Mouse (Mus musculus): Measurements from ENCODE around the gene Hsph1. TPM values are rescaled to one million over a fixed set of nuclear protein-coding genes. Genes with fewer than 3 reads are reported as not detected.
A peak's percentile ranks its signal among the peaks of the same experiment; 100 is the strongest.

The Hsph1 gene
- polyA plus RNA-seq (2012; rRNA removed): 4.1 and 6.6 TPM in 2 replicates

DNA sequence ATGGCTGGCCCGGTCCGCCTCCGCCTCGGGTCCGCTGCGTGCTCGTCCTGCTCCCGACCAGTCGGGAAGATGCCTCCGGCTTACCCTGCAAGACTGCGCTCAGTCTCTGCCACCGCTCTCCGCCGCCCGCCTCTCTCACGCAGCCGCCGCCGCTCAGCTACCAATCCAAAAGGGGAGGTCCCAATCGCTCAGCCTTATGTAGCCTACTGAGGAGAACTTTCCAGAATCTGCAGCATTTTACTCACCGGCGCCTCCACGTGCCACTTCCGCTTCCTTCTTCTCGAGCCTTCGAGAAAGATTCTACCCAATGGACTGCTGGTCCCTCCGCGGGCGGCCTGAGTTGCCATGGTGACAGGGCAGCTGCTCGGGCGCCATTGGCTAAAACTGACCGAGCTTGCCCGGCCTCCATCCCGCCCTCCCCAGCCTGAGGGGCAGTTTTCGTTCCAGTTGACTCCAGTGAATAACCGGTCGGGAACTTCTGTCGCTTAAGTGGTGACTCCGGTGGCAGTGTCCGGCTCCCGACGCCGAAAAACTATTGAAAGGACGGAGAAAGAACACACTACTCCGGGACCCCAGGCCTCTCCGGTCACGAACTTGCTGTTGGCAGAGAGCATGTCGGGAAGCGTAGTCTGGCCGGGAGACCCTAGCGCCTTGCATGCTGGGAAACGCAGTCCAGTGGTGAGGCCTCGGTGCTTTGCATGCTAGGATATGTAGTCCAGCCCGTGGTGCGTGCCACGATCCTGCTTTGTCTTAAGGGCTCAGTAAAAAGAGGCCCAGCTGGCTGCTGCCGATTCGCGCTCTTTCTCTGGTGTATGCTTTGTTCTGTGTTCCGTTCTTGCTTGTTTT is at the start of gene Hsph1:
Gene Hsph1 (minus strand): TSS at position 302 of the 846 bp plus-strand sequence.
- under 1% methylated on average over 60 of the region's 60 CpGs for WGBS
- H3K27ac ChIP-seq (ENCODE audit: insufficient read depth, low read depth, low read length): peak within 1 kb of the TSS; percentile 63
- H3K36me3 ChIP-seq (ENCODE audit: control insufficient read depth, insufficient read depth, low read length): peaks cover 5% of the 10 kb centered on the region
- H3K4me1 ChIP-seq (ENCODE audit: control insufficient read depth, insufficient read depth, insufficient read length, low read length): peaks cover 5% of the 10 kb centered on the region; the same call in 1 of the 2 replicates
- TF ChIP-seq POLR2A (IDR thresholded peaks at IDR 0.05; ENCODE audit: low read depth, low read length) (peak; percentile 86), CTCF (IDR thresholded peaks at IDR 0.05; ENCODE audit: extremely low read depth, insufficient read length, insufficient replicate concordance, low read depth, low read length) (no peak)
- no peaks in the 10 kb centered on the region for H3K27me3 ChIP-seq (ENCODE audit: control insufficient read depth, insufficient read depth, low read length)
- H3K4me3 ChIP-seq (ENCODE audit: low read depth, low read length): peak within 1 kb of the TSS; percentile 79

DNA sequence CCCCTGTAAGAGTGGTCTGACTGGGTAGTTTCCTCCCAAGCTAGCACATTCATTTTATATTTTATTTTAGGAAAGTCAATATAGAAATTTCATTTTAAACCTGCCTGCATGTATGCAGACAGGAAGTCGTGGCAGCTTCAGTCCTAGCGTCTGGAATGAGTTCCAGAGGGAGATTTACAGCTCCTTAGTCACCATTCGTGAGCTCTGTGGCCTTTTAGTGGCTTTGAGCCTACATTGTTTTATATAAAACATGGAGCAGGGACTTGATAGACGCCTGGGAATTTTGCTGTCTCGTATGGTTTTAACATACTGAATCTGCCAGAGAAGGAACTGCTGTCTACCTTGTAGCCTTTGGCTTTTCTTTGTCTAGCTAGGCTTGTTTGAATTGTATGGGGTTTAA is 44.8 kb upstream of the Hsph1 start:
- 76% methylated on average over 5 of the region's 5 CpGs for WGBS
- no peak for TF ChIP-seq CTCF (IDR thresholded peaks at IDR 0.05; ENCODE audit: extremely low read depth, insufficient read length, insufficient replicate concordance, low read depth, low read length)
- no peak for TF ChIP-seq POLR2A (IDR thresholded peaks at IDR 0.05; ENCODE audit: low read depth, low read length)
- H3K27ac ChIP-seq (ENCODE audit: insufficient read depth, low read depth, low read length): no peak overlapping the region
- no peaks in the 10 kb centered on the region for H3K36me3 ChIP-seq (ENCODE audit: control insufficient read depth, insufficient read depth, low read length)
- peaks cover 10% of the 10 kb centered on the region; the same call in 1 of the 2 replicates for H3K4me1 ChIP-seq (ENCODE audit: control insufficient read depth, insufficient read depth, insufficient read length, low read length)
- no peaks in the 10 kb centered on the region for H3K27me3 ChIP-seq (ENCODE audit: control insufficient read depth, insufficient read depth, low read length)
- no peak overlapping the region for H3K4me3 ChIP-seq (ENCODE audit: low read depth, low read length)

DNA sequence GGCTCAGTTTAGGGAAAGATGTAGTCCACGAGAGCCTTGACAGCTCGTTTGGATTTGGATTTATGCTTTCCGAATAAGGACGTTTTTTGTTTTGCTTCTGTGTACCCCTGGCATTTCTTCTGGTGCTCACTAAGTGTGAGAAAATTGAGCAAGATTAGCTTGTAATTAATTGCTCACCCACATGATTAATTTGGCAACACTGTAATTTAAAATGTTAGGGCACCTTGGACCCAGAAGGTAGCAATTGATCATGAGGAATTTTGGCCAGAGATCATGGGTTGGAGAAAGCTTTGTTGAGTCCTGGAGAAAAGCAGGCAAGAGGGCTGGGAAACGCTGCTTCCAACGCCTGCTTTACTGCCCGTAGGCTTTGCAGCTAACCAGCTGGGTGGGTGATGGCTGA is 43.7 kb upstream of the Hsph1 start:
- 78% methylated on average over 7 of the region's 7 CpGs for whole genome bisulfite sequencing
- TF ChIP-seq POLR2A (IDR thresholded peaks at IDR 0.05; ENCODE audit: low read depth, low read length): no peak
- no peak for TF ChIP-seq CTCF (IDR thresholded peaks at IDR 0.05; ENCODE audit: extremely low read depth, insufficient read length, insufficient replicate concordance, low read depth, low read length)
- H3K27ac ChIP-seq (ENCODE audit: insufficient read depth, low read depth, low read length): no peak overlapping the region
- H3K27me3 ChIP-seq (ENCODE audit: control insufficient read depth, insufficient read depth, low read length): no peaks in the 10 kb centered on the region
- peaks cover 10% of the 10 kb centered on the region; the same call in 1 of the 2 replicates for H3K4me1 ChIP-seq (ENCODE audit: control insufficient read depth, insufficient read depth, insufficient read length, low read length)
- H3K4me3 ChIP-seq (ENCODE audit: low read depth, low read length): no peak overlapping the region
- no peaks in the 10 kb centered on the region for H3K36me3 ChIP-seq (ENCODE audit: control insufficient read depth, insufficient read depth, low read length)

DNA sequence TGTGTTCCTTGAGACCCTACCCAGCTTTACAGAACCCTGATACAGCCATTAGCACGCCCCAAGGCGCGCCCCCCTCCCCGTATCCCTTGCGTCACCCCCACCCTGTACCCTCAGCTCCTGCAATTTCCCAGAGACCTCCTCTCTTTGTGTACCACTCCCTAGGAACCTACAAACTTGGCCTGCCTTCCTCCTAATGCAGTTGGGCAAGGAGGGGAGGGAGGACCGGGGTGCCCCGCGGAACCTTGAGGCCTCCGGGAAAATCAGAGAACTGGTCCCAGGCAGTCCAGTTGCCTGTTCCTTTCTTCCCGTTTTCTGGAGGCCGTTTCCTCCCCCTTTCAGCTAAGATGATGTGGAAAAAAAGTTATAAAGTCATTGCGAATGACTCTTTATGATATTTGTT is 43.2 kb upstream of the Hsph1 start:
- no peaks in the 10 kb centered on the region for H3K27me3 ChIP-seq (ENCODE audit: control insufficient read depth, insufficient read depth, low read length)
- H3K4me3 ChIP-seq (ENCODE audit: low read depth, low read length): peak overlapping the region; percentile 69; the same call in 1 of the 2 replicates
- TF ChIP-seq POLR2A (IDR thresholded peaks at IDR 0.05; ENCODE audit: low read depth, low read length): no peak
- TF ChIP-seq CTCF (IDR thresholded peaks at IDR 0.05; ENCODE audit: extremely low read depth, insufficient read length, insufficient replicate concordance, low read depth, low read length): no peak
- 18% methylated on average over 12 of the region's 12 CpGs for WGBS
- H3K36me3 ChIP-seq (ENCODE audit: control insufficient read depth, insufficient read depth, low read length): no peaks in the 10 kb centered on the region
- no peak overlapping the region for H3K27ac ChIP-seq (ENCODE audit: insufficient read depth, low read depth, low read length)
- peaks cover 10% of the 10 kb centered on the region; the same call in 1 of the 2 replicates for H3K4me1 ChIP-seq (ENCODE audit: control insufficient read depth, insufficient read depth, insufficient read length, low read length)

DNA sequence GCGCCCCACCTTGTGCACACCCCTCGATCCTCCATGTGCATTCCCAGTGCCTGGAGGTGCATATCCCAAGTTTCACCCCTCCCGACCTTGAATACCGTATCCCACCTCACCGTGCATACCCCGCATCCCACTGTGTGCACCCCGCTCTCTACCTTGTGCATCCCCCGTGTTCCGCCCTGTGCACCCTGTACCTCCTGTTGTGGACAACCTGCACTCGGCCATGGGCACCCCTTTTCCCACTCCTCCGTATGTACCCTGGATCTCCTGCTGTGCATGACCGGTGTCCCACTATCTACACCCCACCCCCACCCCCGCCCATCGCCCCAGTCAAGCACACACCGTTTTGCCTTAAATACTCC is 42.8 kb upstream of the Hsph1 start:
- no peaks in the 10 kb centered on the region for H3K36me3 ChIP-seq (ENCODE audit: control insufficient read depth, insufficient read depth, low read length)
- peaks cover 10% of the 10 kb centered on the region; the same call in 1 of the 2 replicates for H3K4me1 ChIP-seq (ENCODE audit: control insufficient read depth, insufficient read depth, insufficient read length, low read length)
- H3K4me3 ChIP-seq (ENCODE audit: low read depth, low read length): peak overlapping the region; percentile 69
- H3K27me3 ChIP-seq (ENCODE audit: control insufficient read depth, insufficient read depth, low read length): no peaks in the 10 kb centered on the region
- TF ChIP-seq CTCF (IDR thresholded peaks at IDR 0.05; ENCODE audit: extremely low read depth, insufficient read length, insufficient replicate concordance, low read depth, low read length): no peak
- no peak for TF ChIP-seq POLR2A (IDR thresholded peaks at IDR 0.05; ENCODE audit: low read depth, low read length)
- H3K27ac ChIP-seq (ENCODE audit: insufficient read depth, low read depth, low read length): no peak overlapping the region
- 4% methylated on average over 15 of the region's 15 CpGs for WGBS

DNA sequence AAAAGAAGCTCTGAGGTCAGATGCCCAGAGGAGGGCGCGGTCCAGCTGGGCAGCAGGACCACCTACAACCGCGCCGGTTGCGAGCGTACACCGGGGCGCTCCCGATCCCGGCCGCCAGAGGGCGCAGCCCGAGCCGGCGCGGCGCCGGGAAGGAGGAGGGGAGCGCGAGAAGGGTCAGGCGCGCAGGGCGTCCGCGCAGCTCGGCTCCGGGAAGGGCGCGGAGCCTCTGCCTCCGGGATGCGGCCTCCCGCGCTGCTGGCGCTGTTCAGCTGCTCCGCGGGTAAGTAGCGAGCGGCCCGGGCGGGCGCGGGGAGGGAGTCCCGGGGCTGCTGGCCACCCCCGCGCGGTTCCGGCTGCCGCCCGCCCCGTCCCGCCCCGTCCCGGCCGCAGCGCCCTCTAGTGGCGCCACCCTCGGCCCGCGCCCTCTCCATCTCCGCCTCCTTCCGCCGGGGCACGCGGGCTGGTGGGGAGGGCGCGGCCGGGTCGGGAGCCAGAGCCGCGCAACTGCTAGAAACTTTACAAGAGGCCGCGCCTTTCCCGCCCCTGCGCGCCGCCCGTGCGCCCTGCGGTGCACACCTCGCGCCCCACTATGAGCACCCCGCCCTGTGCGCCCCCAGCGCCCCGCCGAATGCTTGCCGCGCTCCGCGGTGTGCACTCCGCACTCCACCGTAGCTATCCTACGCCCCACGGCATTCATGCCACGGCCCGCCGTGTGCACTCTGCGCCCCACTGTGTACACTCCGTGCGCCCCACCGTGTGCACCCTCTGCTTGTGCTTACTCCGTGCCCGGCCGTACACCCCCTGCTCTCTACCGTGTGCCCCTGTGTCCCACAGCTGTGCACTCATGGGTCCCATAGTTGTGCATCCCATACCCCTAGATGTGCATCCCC is 42.2 kb upstream of the Hsph1 start, which contains the start of gene B3glct:
Gene B3glct (plus strand): TSS at position 131 of the 890 bp plus-strand sequence.
- Histone ChIP-seq H3K4me3 (ENCODE audit: low read depth, low read length) (peak within 1 kb of the TSS; percentile 69), H3K36me3 (ENCODE audit: control insufficient read depth, insufficient read depth, low read length) (no peaks in the 10 kb centered on the region), H3K27ac (ENCODE audit: insufficient read depth, low read depth, low read length) (peak within 1 kb of the TSS; percentile 65), H3K27me3 (ENCODE audit: control insufficient read depth, insufficient read depth, low read length) (no peaks in the 10 kb centered on the region), H3K4me1 (ENCODE audit: control insufficient read depth, insufficient read depth, insufficient read length, low read length) (peaks cover 10% of the 10 kb centered on the region; the same call in 1 of the 2 replicates)
- under 1% methylated on average over 100 of the region's 106 CpGs for WGBS
- TF ChIP-seq POLR2A (IDR thresholded peaks at IDR 0.05; ENCODE audit: low read depth, low read length): no peak
- peak; percentile 81 for TF ChIP-seq CTCF (IDR thresholded peaks at IDR 0.05; ENCODE audit: extremely low read depth, insufficient read length, insufficient replicate concordance, low read depth, low read length)

Data from small intestine, adult 2 months (tissue).